21 mouse cellular contexts compared by ENCODE assay signal in genomic region chr8:119428350-119428740, GRCm38 (mm10). TPM values are rescaled to one million over a fixed set of nuclear protein-coding genes. Genes with fewer than 3 reads are reported as not detected.
DNase-seq lines count a peak whose midpoint lies in the region; ATAC-seq and TF ChIP-seq lines count a peak whose summit lies in the region.
"Had no signal": no experiment of that assay in that cellular context is flagged by ENCODE, and none has a peak within 500 bp of the region (broad histone marks: within the 10 kb centered on the region; RNA-seq: fewer than 3 reads in every experiment).

No protein-coding gene starts in this region.

- peak; percentile 66 to 83 for DNase-seq in adrenal gland, adult (ENCODE audit: inconsistent age in 2 of 2, low spot score in 1 of 2)
- no peak for DNase-seq in adrenal gland, adult 18-20 months (ENCODE audit: low spot score in 2 of 2)
- DNase-seq in kidney, postnatal 10 days, result no peak
- no peak for DNase-seq in spleen, adult 2 months (ENCODE audit: low read depth in 1 of 2, low spot score in 2 of 2)
- DNase-seq in spleen, postnatal 14 days (ENCODE audit: low spot score in 2 of 2), result no peak
- no peak for DNase-seq in left cerebral cortex, postnatal 25 days (ENCODE audit: low spot score in 2 of 2)
- DNase-seq: cerebellum, adult 8-10 months; gastrocnemius, postnatal 36 days; heart, postnatal 10 days; kidney, postnatal 14 days; layer of hippocampus, postnatal 36 days; liver; thymus, adult 18-20 months had no signal

- 0 out of 2 replicates have a peak, but pooled peaks have one; percentile 5 for ATAC-seq in kidney, embryonic 16.5 days (ENCODE audit: low FRiP score, low TSS enrichment)
- ATAC-seq in activated CD4-positive, CD25-positive, alpha-beta regulatory T cell, adult 4 months, result no peak
- ATAC-seq: inflammation-experienced regulatory T-cells, adult 6 months had no signal

- 39% methylated on average over 7 of the region's 7 CpGs for WGBS in kidney, embryonic 16.5 days
- WGBS in spleen, adult 2 months, result 45% methylated on average over 7 of the region's 7 CpGs

- no peaks in the 10 kb centered on the region for H3K36me3 ChIP-seq in kidney, embryonic 16.5 days (ENCODE audit: insufficient read depth, low read length)
- H3K36me3 ChIP-seq in spleen, adult 2 months (ENCODE audit: control insufficient read depth, insufficient read depth, low read length), result no peaks in the 10 kb centered on the region
- H3K36me3 ChIP-seq: forebrain, embryonic 12.5 days; heart, embryonic 10.5 days; hindbrain, embryonic 12.5 days; midbrain, embryonic 12.5 days had no signal

- no peaks in the 10 kb centered on the region for H3K27me3 ChIP-seq in kidney, embryonic 16.5 days (ENCODE audit: insufficient read depth, low read length)
- no peaks in the 10 kb centered on the region for H3K27me3 ChIP-seq in spleen, adult 2 months (ENCODE audit: control insufficient read depth, insufficient read depth, low read length)
- H3K27me3 ChIP-seq: forebrain, embryonic 12.5 days; hindbrain, embryonic 12.5 days; midbrain, embryonic 12.5 days had no signal

- H3K4me2 ChIP-seq in kidney, embryonic 16.5 days (replicated peaks; ENCODE audit: low read depth, low read length), result no peak overlapping the region
- H3K4me2 ChIP-seq: forebrain, embryonic 12.5 days; hindbrain, embryonic 12.5 days; midbrain, embryonic 12.5 days had no signal

- no peaks in the 10 kb centered on the region for H3K9me3 ChIP-seq in kidney, embryonic 16.5 days (ENCODE audit: low read length)
- H3K9me3 ChIP-seq: forebrain, embryonic 12.5 days; heart, embryonic 10.5 days; hindbrain, embryonic 12.5 days; midbrain, embryonic 12.5 days had no signal

- H3K4me3 ChIP-seq in kidney, embryonic 16.5 days (ENCODE audit: low read length), result no peak overlapping the region
- H3K4me3 ChIP-seq in spleen, adult 2 months (ENCODE audit: extremely low read depth, insufficient read depth, insufficient read length), result no peak overlapping the region
- H3K4me3 ChIP-seq: forebrain, embryonic 12.5 days; heart, embryonic 10.5 days; hindbrain, embryonic 12.5 days; midbrain, embryonic 12.5 days had no signal

- no peak overlapping the region for H3K9ac ChIP-seq in kidney, embryonic 16.5 days (replicated peaks; ENCODE audit: low read length)
- H3K9ac ChIP-seq: forebrain, embryonic 12.5 days; hindbrain, embryonic 12.5 days; midbrain, embryonic 12.5 days had no signal

- H3K4me1 ChIP-seq in kidney, embryonic 16.5 days (ENCODE audit: insufficient read depth, low read length), result peaks cover 31% of the 10 kb centered on the region
- H3K4me1 ChIP-seq in spleen, adult 2 months (ENCODE audit: control insufficient read depth, insufficient read depth, insufficient read length), result peaks cover 50% of the 10 kb centered on the region
- H3K4me1 ChIP-seq: forebrain, embryonic 12.5 days; midbrain, embryonic 12.5 days had no signal

- no peak for TF ChIP-seq CTCF in spleen, adult 2 months (IDR thresholded peaks at IDR 0.05; ENCODE audit: extremely low read depth, insufficient read depth, insufficient read length, insufficient replicate concordance)

- intact Hi-C loops in left cerebral cortex, postnatal 25 days (cut with DNase I), result no loop called here

- TF ChIP-seq POLR2A in spleen, adult 2 months (IDR thresholded peaks at IDR 0.05; ENCODE audit: low read depth, low read length), result no peak

- H3K27ac ChIP-seq in kidney, embryonic 16.5 days (ENCODE audit: low read length), result no peak overlapping the region
- H3K27ac ChIP-seq in spleen, adult 2 months (ENCODE audit: insufficient read depth, low read length), result peak overlapping the region; percentile 30; the same call in 1 of the 2 replicates
- H3K27ac ChIP-seq: forebrain, embryonic 12.5 days; hindbrain, embryonic 12.5 days; macrophage; midbrain, embryonic 12.5 days had no signal

RNA-seq across cellular contexts. Expression of gene Osgin1, which starts 5.6 kb away (rescaled TPM):
- total RNA-seq in adrenal gland, adult 18-20 months (2021), result 100 to 1,000 TPM; 161 to 218 TPM
- 3.2 and 3.6 TPM in 2 replicates for polyA plus RNA-seq in kidney, embryonic 16.5 days (2015; fragmentation: Nextera tagmentation; extraction: Ambion mirVana)
- 15.6 and 20.7 TPM in 2 replicates for polyA plus RNA-seq in spleen, adult 2 months (2012; rRNA removed)
- 1 to 10 TPM in 1 of 2 experiments, under 1 TPM in 1; 0.55 to 1.0 TPM for total RNA-seq in left cerebral cortex, postnatal 25 days (2021)
- polyA plus RNA-seq in activated CD4-positive, CD25-positive, alpha-beta regulatory T cell, adult 4 months (2017; shearing (Covaris generic)), result 10 to 100 TPM in 1 of 2 experiments, 1 to 10 TPM in 1; 8.0 to 18.6 TPM

RNA-seq across cellular contexts. Expression of gene Necab2, which starts 18.2 kb away (rescaled TPM):
- total RNA-seq in adrenal gland, adult 18-20 months (2021), result 1 to 10 TPM; 6.2 to 8.6 TPM
- polyA plus RNA-seq in kidney, embryonic 16.5 days (2015; fragmentation: Nextera tagmentation; extraction: Ambion mirVana), result 2.3 and 2.5 TPM in 2 replicates
- 0.23 and 0.27 TPM in 2 replicates for polyA plus RNA-seq in spleen, adult 2 months (2012; rRNA removed)
- 10 to 100 TPM; 59.0 to 73.8 TPM for total RNA-seq in left cerebral cortex, postnatal 25 days (2021)
- polyA plus RNA-seq in activated CD4-positive, CD25-positive, alpha-beta regulatory T cell, adult 4 months (2017; shearing (Covaris generic)), result not detected
- total RNA-seq: heart, postnatal 10 days had no signal
- polyA plus RNA-seq: inflammation-experienced regulatory T-cells, adult 6 months; macrophage had no signal

RNA-seq across cellular contexts. Expression of gene Mlycd, which starts 33.7 kb away (rescaled TPM):
- 10 to 100 TPM; 51.7 to 57.8 TPM for total RNA-seq in adrenal gland, adult 18-20 months (2021)
- polyA plus RNA-seq in kidney, embryonic 16.5 days (2015; fragmentation: Nextera tagmentation; extraction: Ambion mirVana), result 13.6 and 14.1 TPM in 2 replicates
- 17.8 and 23.6 TPM in 2 replicates for polyA plus RNA-seq in spleen, adult 2 months (2012; rRNA removed)
- total RNA-seq in left cerebral cortex, postnatal 25 days (2021), result 10 to 100 TPM; 28.6 to 30.3 TPM
- polyA plus RNA-seq in activated CD4-positive, CD25-positive, alpha-beta regulatory T cell, adult 4 months (2017; shearing (Covaris generic)), result 1 to 10 TPM; 4.2 to 6.4 TPM

Comparison
In these comparisons a context has a peak if more than half of its experiments do, and no peak if none do; other contexts are left out.
1. DNase-seq: peak in adrenal gland, adult (2 of 2); none in adrenal gland, adult 18-20 months (0 of 2), kidney, postnatal 10 days (single experiment), spleen, adult 2 months (0 of 2), spleen, postnatal 14 days (0 of 2) and left cerebral cortex, postnatal 25 days (0 of 2).